Mouse (Mus musculus) hindbrain, embryonic 16.5 days (tissue): ENCODE results near the gene Rab8b. TPM values are rescaled to one million over a fixed set of nuclear protein-coding genes. Genes with fewer than 3 reads are reported as not detected.

Source experiments
- ATAC-seq: fragments of 200-750 bp; cut with Nextera tagmentation; 2 replicates; pipeline ENCODE4 v1.8.0; 2017; ENCODE audit warnings: moderate TSS enrichment, moderate library complexity
- H3K27ac ChIP-seq: fragments of 300-500 bp; sonication (generic); 2 replicates; pipeline ENCODE4 v1.5.1; 2014; ENCODE audit warnings: low read depth, mild to moderate bottlenecking, control low read depth, low read length, moderate library complexity
- H3K27me3 ChIP-seq: fragments of 300-500 bp; sonication (generic); replicated peaks from 2 replicates; pipeline ENCODE4 v1.6.1; 2014; ENCODE audit warnings: low read length; ENCODE audit not compliant: control insufficient read depth, insufficient read depth
- H3K36me3 ChIP-seq: fragments of 300-500 bp; sonication (generic); 2 replicates; pipeline ENCODE4 v1.6.1; 2014; ENCODE audit warnings: mild to moderate bottlenecking, low read length, moderate library complexity, mixed read lengths; ENCODE audit not compliant: control insufficient read depth, insufficient read depth
- H3K4me1 ChIP-seq: fragments of 300-500 bp; sonication (generic); 2 replicates; pipeline ENCODE4 v1.6.1; 2014; ENCODE audit warnings: low read depth, low read length; ENCODE audit not compliant: control insufficient read depth, insufficient read depth
- H3K4me2 ChIP-seq: fragments of 300-500 bp; sonication (generic); 2 replicates; pipeline ENCODE4 v1.6.1; 2014; ENCODE audit warnings: mild to moderate bottlenecking, low read length, control low read depth, moderate library complexity
- H3K4me3 ChIP-seq: fragments of 300-500 bp; sonication (generic); 2 replicates; pipeline ENCODE4 v1.5.1; 2014; ENCODE audit warnings: mild to moderate bottlenecking, low read length, control low read depth, moderate library complexity
- H3K9ac ChIP-seq: fragments of 300-500 bp; sonication (generic); 2 replicates; pipeline ENCODE4 v1.6.1; 2014; ENCODE audit warnings: low read depth, mild to moderate bottlenecking, control low read depth, low read length, moderate library complexity
- H3K9me3 ChIP-seq: fragments of 300-500 bp; sonication (generic); 2 replicates; pipeline ENCODE4 v1.6.1; 2014; ENCODE audit warnings: mild to moderate bottlenecking, low read length, moderate library complexity; ENCODE audit not compliant: control insufficient read depth
- WGBS: fragments of 180-500 bp; shearing (Covaris S2); extraction: QIAGEN DNeasy Blood & Tissue Kit; methylation state at CpG from one replicate; pipeline ENCODE4 v1.1.7; 2014; 5-methylcytosine and 5-hydroxymethylcytosine counted together
- polyA plus RNA-seq: library from polyadenylated mRNA; unstranded; fragments of >200 nt; fragmentation: Nextera tagmentation; extraction: Ambion mirVana; gene quantifications from 2 replicates; pipeline ENCODE4 v1.2.1, GENCODE M21; 2015

Rab8b gene
- polyA plus RNA-seq, 1 experiment from 2014 or later, result 36.2 TPM

- 7% methylated on average over 4 of the region's 4 CpGs for WGBS
- no peak overlapping the region for H3K9ac ChIP-seq
- H3K9me3 ChIP-seq, result no peaks in the 10 kb centered on the region
- H3K27me3 ChIP-seq, result no peaks in the 10 kb centered on the region
- no peak overlapping the region for H3K4me2 ChIP-seq
- no peak overlapping the region for H3K27ac ChIP-seq
- H3K36me3 ChIP-seq, result no peaks in the 10 kb centered on the region
- no peak overlapping the region for H3K4me3 ChIP-seq
- peaks cover 7% of the 10 kb centered on the region for H3K4me1 ChIP-seq
- ATAC-seq, result no peak
These were observed 19.3 kb upstream of the Rab8b start for GRCm38 (mm10) chr9:66938836-66939235.

GRCm38 (mm10) chr9:66937507-66937906 lies 18.0 kb upstream of the Rab8b start:
- H3K9me3 ChIP-seq, result no peaks in the 10 kb centered on the region
- no peak overlapping the region for H3K27ac ChIP-seq
- no peak overlapping the region for H3K9ac ChIP-seq

GRCm38 (mm10) chr9:66933869-66934808 lies 14.7 kb upstream of the Rab8b start:
- Histone ChIP-seq H3K4me2 (peak overlapping the region; percentile 2; the same call in 1 of the 2 replicates), H3K4me3 (no peak overlapping the region), H3K27ac (peak overlapping the region; percentile 66), H3K4me1 (peaks cover 11% of the 10 kb centered on the region), H3K9me3 (no peaks in the 10 kb centered on the region), H3K27me3 (no peaks in the 10 kb centered on the region), H3K9ac (no peak overlapping the region), H3K36me3 (no peaks in the 10 kb centered on the region)
- peak; percentile 88 for ATAC-seq
- WGBS, result 22% methylated on average over 19 of the region's 19 CpGs

More at GRCm38 (mm10) chr9:66937507-66937906, 18.0 kb upstream of the Rab8b start:
- peak; percentile 50; the same call in 1 of the 2 replicates for ATAC-seq
- Histone ChIP-seq H3K36me3 (no peaks in the 10 kb centered on the region), H3K4me2 (no peak overlapping the region), H3K27me3 (no peaks in the 10 kb centered on the region), H3K4me1 (peaks cover 11% of the 10 kb centered on the region), H3K4me3 (no peak overlapping the region)
- 53% methylated on average over 8 of the region's 8 CpGs for WGBS

GRCm38 (mm10) chr9:66930351-66930750 lies 10.9 kb upstream of the Rab8b start:
- Histone ChIP-seq H3K4me2 (no peak overlapping the region), H3K27me3 (no peaks in the 10 kb centered on the region), H3K9me3 (no peaks in the 10 kb centered on the region), H3K4me3 (no peak overlapping the region), H3K4me1 (peaks cover 11% of the 10 kb centered on the region), H3K36me3 (no peaks in the 10 kb centered on the region), H3K27ac (no peak overlapping the region), H3K9ac (no peak overlapping the region)
- no peak for ATAC-seq
- 79% methylated on average over 7 of the region's 7 CpGs for WGBS

GRCm38 (mm10) chr9:66927696-66928402 lies 8.4 kb upstream of the Rab8b start:
- WGBS, result 60% methylated on average over 8 of the region's 8 CpGs
- Histone ChIP-seq H3K4me3 (no peak overlapping the region), H3K9me3 (no peaks in the 10 kb centered on the region), H3K4me2 (no peak overlapping the region), H3K27me3 (no peaks in the 10 kb centered on the region), H3K27ac (no peak overlapping the region; the same call in 1 of the 2 replicates), H3K36me3 (no peaks in the 10 kb centered on the region), H3K4me1 (no peaks in the 10 kb centered on the region), H3K9ac (no peak overlapping the region)
- 0 out of 2 replicates have a peak, but pooled peaks have one; percentile 37 for ATAC-seq

GRCm38 (mm10) chr9:66925853-66926252 lies 6.4 kb upstream of the Rab8b start:
- H3K4me3 ChIP-seq, result no peak overlapping the region
- no peak overlapping the region for H3K4me2 ChIP-seq
- H3K27ac ChIP-seq, result no peak overlapping the region
- ATAC-seq, result no peak
- no peaks in the 10 kb centered on the region; the same call in 1 of the 2 replicates for H3K4me1 ChIP-seq
- no peak overlapping the region for H3K9ac ChIP-seq
- H3K27me3 ChIP-seq, result no peaks in the 10 kb centered on the region
- H3K9me3 ChIP-seq, result no peaks in the 10 kb centered on the region
- whole genome bisulfite sequencing, result 88% methylated on average over 3 of the region's 3 CpGs
- H3K36me3 ChIP-seq, result no peaks in the 10 kb centered on the region

GRCm38 (mm10) chr9:66922076-66922475 lies 2.6 kb upstream of the Rab8b start:
- H3K27ac ChIP-seq, result no peak overlapping the region
- peaks cover 8% of the 10 kb centered on the region for H3K4me1 ChIP-seq
- no peak overlapping the region for H3K4me2 ChIP-seq
- no peaks in the 10 kb centered on the region for H3K9me3 ChIP-seq
- no peak for ATAC-seq
- no peaks in the 10 kb centered on the region for H3K27me3 ChIP-seq
- H3K4me3 ChIP-seq, result no peak overlapping the region
- 98% methylated on average over 1 of the region's 1 CpGs for WGBS
- no peak overlapping the region for H3K9ac ChIP-seq
- no peaks in the 10 kb centered on the region for H3K36me3 ChIP-seq

GRCm38 (mm10) chr9:66920488-66921279 lies 1.2 kb upstream of the Rab8b start:
- peaks cover 8% of the 10 kb centered on the region for H3K4me1 ChIP-seq
- no peak overlapping the region for H3K9ac ChIP-seq
- no peak for ATAC-seq
- no peaks in the 10 kb centered on the region for H3K27me3 ChIP-seq
- H3K36me3 ChIP-seq, result no peaks in the 10 kb centered on the region
- 14% methylated on average over 6 of the region's 6 CpGs for WGBS
- no peak overlapping the region for H3K27ac ChIP-seq
- no peaks in the 10 kb centered on the region for H3K9me3 ChIP-seq
- H3K4me3 ChIP-seq, result no peak overlapping the region; the same call in 1 of the 2 replicates
- peak overlapping the region; percentile 75 for H3K4me2 ChIP-seq
